Mouse (Mus musculus) thymus, adult 2 months (tissue): ENCODE measurements around the gene Gm10382.

Source experiments
- CTCF ChIP-seq: fragments of 200-500 bp; IDR thresholded peaks from 2 replicates; pipeline ENCODE4 v1.5.1; 2012; ENCODE audit warnings: mild to moderate bottlenecking, control low read depth, low read length, moderate library complexity, borderline replicate concordance; ENCODE audit not compliant: control insufficient read depth, poor library complexity, insufficient read depth; ENCODE audit errors: extremely low read depth
- POLR2A ChIP-seq: fragments of 200-500 bp; IDR thresholded peaks from 2 replicates; pipeline ENCODE4 v1.6.1; 2012; ENCODE audit warnings: mild to moderate bottlenecking, low read length, control low read depth, moderate library complexity; ENCODE audit not compliant: control insufficient read depth, poor library complexity, insufficient read depth; ENCODE audit errors: extremely low read depth

DNA sequence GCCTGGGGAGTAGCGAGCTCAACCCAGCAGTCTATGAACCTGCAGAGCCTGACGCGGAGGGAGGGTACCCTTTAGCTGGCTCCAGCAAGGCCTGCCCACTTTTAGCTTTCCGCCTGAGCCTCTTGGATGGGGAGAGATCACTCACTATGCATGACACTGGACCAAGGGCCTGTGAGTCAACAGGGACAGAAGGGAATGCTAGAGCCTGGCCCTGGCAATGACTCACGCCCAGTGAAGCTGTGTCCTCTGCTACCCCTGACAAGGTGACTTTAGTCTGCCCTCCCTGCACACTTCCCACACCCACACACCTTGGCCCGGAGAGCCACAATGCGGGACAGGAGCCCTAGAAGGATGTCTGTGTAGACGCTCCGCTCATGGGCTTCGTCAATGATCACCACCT is 37.2 kb downstream of the Gm10382 start:
- TF ChIP-seq CTCF (no peak), POLR2A (no peak)
